Mouse (Mus musculus): Measurements from ENCODE around the gene Slc15a5. TPM values are rescaled to one million over a fixed set of nuclear protein-coding genes. Genes with fewer than 3 reads are reported as not detected.

Gene Slc15a5
- polyA plus RNA-seq, 1 experiment, result 0.20 TPM

GRCm38 (mm10) chr6:137935857-137936256 is 143.9 kb downstream of the Slc15a5 start:
- Histone ChIP-seq H3K36me3 (ENCODE audit: control insufficient read depth, insufficient read depth, low read length) (no peaks in the 10 kb centered on the region), H3K4me3 (ENCODE audit: control insufficient read depth, low read depth, low read length) (no peak overlapping the region), H3K4me1 (ENCODE audit: control insufficient read depth, insufficient read depth, low read length) (no peaks in the 10 kb centered on the region), H3K27me3 (ENCODE audit: control insufficient read depth, insufficient read depth, low read length) (no peaks in the 10 kb centered on the region), H3K27ac (ENCODE audit: control insufficient read depth, insufficient read depth, low read depth, low read length) (no peak overlapping the region)
- no peak for TF ChIP-seq CTCF (IDR thresholded peaks at IDR 0.05; ENCODE audit: control insufficient read depth, insufficient read depth, insufficient replicate concordance, low read depth, low read length)
- TF ChIP-seq POLR2A (IDR thresholded peaks at IDR 0.05; ENCODE audit: control insufficient read depth, low read depth, low read length), result no peak

GRCm38 (mm10) chr6:137935341-137935740 is 144.4 kb downstream of the Slc15a5 start:
- Histone ChIP-seq H3K36me3 (ENCODE audit: control insufficient read depth, insufficient read depth, low read length) (no peaks in the 10 kb centered on the region), H3K27me3 (ENCODE audit: control insufficient read depth, insufficient read depth, low read length) (no peaks in the 10 kb centered on the region), H3K4me3 (ENCODE audit: control insufficient read depth, low read depth, low read length) (no peak overlapping the region), H3K4me1 (ENCODE audit: control insufficient read depth, insufficient read depth, low read length) (no peaks in the 10 kb centered on the region), H3K27ac (ENCODE audit: control insufficient read depth, insufficient read depth, low read depth, low read length) (no peak overlapping the region)
- TF ChIP-seq POLR2A (IDR thresholded peaks at IDR 0.05; ENCODE audit: control insufficient read depth, low read depth, low read length) (no peak), CTCF (IDR thresholded peaks at IDR 0.05; ENCODE audit: control insufficient read depth, insufficient read depth, insufficient replicate concordance, low read depth, low read length) (no peak)

DNA sequence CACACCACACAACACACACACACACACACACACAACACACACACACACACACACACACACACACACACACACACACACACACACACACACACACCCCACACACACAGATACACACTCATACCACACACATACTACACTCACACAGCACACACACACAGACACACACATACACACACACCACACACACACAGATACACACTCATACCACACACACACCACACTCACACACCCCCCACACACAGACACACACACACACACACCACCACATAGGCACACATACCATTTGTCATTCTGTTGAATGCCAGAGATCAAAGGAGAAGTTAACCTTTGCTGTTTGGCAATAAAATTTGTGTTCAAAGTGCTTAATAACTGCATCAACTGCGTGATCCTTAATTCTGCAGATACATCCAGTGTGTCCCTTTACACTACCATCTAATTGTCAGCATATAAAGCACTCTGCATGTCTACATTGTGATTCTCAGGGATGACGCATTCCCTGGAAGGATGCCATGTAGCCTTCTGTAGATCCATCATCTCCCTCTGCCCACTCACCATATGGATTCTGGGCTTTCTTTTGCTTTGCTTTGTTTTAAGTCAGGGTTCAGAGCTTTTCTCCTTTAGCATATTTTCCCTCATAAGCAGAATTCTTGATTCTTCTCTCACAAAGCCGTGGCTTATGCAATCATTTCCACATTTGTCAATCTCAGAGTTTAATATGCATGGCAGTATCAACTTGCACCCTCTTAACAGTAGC is 145.0 kb downstream of the Slc15a5 start:
- Histone ChIP-seq H3K27me3 (ENCODE audit: control insufficient read depth, insufficient read depth, low read length) (no peaks in the 10 kb centered on the region), H3K27ac (ENCODE audit: control insufficient read depth, insufficient read depth, low read depth, low read length) (no peak overlapping the region), H3K4me3 (ENCODE audit: control insufficient read depth, low read depth, low read length) (no peak overlapping the region), H3K36me3 (ENCODE audit: control insufficient read depth, insufficient read depth, low read length) (no peaks in the 10 kb centered on the region), H3K4me1 (ENCODE audit: control insufficient read depth, insufficient read depth, low read length) (no peaks in the 10 kb centered on the region)
- no peak for TF ChIP-seq POLR2A (IDR thresholded peaks at IDR 0.05; ENCODE audit: control insufficient read depth, low read depth, low read length)
- TF ChIP-seq CTCF (IDR thresholded peaks at IDR 0.05; ENCODE audit: control insufficient read depth, insufficient read depth, insufficient replicate concordance, low read depth, low read length), result no peak

Other genes starting within 250 kb of the Slc15a5 start
- 69.6 TPM in 2 replicates for gene Mgst1, start 60.4 kb upstream of the Slc15a5 start, polyA plus RNA-seq (2012; rRNA removed)